Mouse (Mus musculus) hindbrain, embryonic 15.5 days (tissue): ENCODE measurements around the gene Tnf. TPM values are rescaled to one million over a fixed set of nuclear protein-coding genes. Genes with fewer than 3 reads are reported as not detected.
"Not testable (repeated sequence)": the region's sequence is repeated elsewhere in the genome, so short reads cannot be mapped to it uniquely, and the experiment has no call there.

ENCODE experiments used
- ATAC-seq: fragments of 200-750 bp; cut with Nextera tagmentation; 2 replicates; pipeline ENCODE4 v1.8.0; 2017; ENCODE audit warnings: low read depth, moderate number of reproducible peaks, moderate TSS enrichment; ENCODE audit not compliant: low FRiP score
- H3K27ac ChIP-seq: fragments of 300-500 bp; sonication (generic); replicated peaks from 2 replicates; pipeline ENCODE4 v1.5.1; 2015; ENCODE audit warnings: mild to moderate bottlenecking, inconsistent platforms
- H3K27me3 ChIP-seq: fragments of 300-500 bp; sonication (generic); 2 replicates; pipeline ENCODE4 v1.6.1; 2015; ENCODE audit warnings: control low read depth, inconsistent platforms
- H3K36me3 ChIP-seq: fragments of 300-500 bp; sonication (generic); 2 replicates; pipeline ENCODE4 v1.6.1; 2015; ENCODE audit warnings: control low read depth, inconsistent platforms
- H3K4me1 ChIP-seq: fragments of 300-500 bp; sonication (generic); replicated peaks from 2 replicates; pipeline ENCODE4 v1.6.1; 2015; ENCODE audit warnings: control low read depth, inconsistent platforms
- H3K4me2 ChIP-seq: fragments of 300-500 bp; sonication (generic); 2 replicates; pipeline ENCODE4 v1.6.1; 2015; ENCODE audit warnings: moderate library complexity, mild to moderate bottlenecking, inconsistent platforms
- H3K4me3 ChIP-seq: fragments of 300-500 bp; sonication (generic); 2 replicates; pipeline ENCODE4 v1.5.1; 2015; ENCODE audit warnings: mild to moderate bottlenecking, inconsistent platforms
- H3K9ac ChIP-seq: fragments of 300-500 bp; sonication (generic); 2 replicates; pipeline ENCODE4 v1.6.1; 2015; ENCODE audit warnings: inconsistent platforms
- H3K9me3 ChIP-seq: fragments of 300-500 bp; sonication (generic); 2 replicates; pipeline ENCODE4 v1.6.1; 2016; ENCODE audit warnings: control low read depth, inconsistent platforms
- WGBS: fragments of 180-500 bp; shearing (Covaris S2); methylation state at CpG from one replicate; pipeline ENCODE4 v1.1.7; 2015; 5-methylcytosine and 5-hydroxymethylcytosine counted together
- polyA plus RNA-seq: library from polyadenylated mRNA; unstranded; fragments of >200 nt; fragmentation: Nextera tagmentation; extraction: Ambion mirVana; gene quantifications from 2 replicates; pipeline ENCODE4 v1.2.1, GENCODE M21; 2015

The Tnf gene
- polyA plus RNA-seq, 1 experiment from 2014 or later: not detected

DNA sequence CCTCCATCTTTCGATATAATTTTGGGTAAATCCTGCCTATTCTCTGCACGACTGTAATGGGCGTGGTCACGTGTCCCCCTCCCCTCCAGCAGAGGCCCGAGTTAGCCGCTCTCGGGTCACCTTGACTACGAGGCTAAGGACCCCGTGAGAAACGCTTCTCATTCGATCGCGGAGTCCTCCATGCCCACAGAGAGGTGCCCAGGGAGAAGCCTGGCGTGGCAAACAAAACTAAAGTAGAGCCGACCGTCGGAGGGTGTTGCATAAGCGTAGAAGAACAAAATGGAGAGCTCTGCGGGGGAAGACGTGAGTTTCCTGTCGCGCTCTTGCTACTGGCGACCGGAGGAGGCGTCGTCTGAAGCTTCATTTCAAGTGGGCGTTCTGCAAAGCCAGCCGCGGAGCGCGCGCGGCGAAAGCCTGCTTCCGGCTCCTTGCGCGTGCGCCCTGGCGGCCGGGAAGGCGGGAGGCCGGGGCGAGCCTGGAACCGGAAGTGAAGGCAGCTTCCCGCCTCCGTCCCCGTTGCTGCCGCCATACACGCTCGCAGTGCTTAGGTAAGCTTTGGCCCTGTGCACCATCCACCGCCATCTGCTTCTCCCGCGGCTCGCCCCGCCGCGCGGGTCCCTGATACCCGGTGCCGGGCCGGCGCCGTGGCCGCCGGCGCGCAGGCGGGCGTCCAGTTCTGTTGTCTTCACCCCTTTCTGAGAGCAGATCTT lies 39.7 kb upstream of the Tnf start, which contains the start of gene Ddx39b:
Gene Ddx39b (plus strand): TSS at position 442 of the 710 bp plus-strand sequence.
- WGBS: under 1% methylated on average over 69 of the region's 69 CpGs
- peaks cover 56% of the 10 kb centered on the region for H3K4me1 ChIP-seq

DNA sequence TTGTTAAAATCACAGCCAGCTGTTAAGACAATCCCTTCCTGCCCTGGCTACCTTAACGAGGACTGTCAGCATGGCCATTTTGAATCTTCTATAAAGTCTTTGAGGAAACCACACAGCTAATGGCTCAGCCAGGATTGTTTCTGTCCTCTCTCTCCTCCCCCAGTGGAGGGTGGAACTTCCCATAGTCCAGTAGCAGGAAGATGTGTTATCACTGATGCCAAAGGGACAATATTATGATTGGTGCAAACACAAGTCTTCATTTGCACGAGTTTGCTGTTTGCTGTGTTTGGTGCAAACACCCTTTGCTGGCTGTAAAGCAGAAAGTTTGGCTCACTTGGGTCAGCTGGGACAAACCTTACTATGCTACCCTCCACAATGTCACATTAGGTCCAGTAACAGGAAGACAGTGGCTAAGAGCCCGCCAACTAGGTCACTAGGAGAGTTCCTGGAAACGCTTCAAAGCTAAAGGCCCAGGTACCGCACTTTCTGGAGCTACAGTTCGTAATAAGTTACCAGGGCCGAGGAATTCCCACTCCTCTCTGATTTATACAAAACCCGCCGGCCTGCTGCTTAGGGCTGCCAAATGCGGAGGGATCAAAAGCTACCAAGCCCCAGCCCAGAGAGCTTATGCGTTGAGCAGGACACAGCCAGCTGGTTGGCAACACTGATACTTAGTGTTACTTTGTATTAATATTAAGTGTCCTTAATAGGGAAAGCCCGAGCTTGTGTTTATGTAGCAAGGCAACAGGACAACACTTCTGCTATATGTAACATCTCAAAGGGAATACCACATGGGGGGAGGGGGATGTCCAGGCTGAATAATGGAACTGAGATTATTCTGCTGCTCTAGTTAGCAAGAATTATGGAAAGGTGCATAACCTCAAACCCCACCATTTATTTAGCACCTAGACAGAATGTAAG lies 38.8 kb upstream of the Tnf start:
- Histone ChIP-seq H3K4me3 (peak overlapping the region; percentile 90), H3K4me1 (peaks cover 49% of the 10 kb centered on the region), H3K27me3 (no peaks in the 10 kb centered on the region), H3K36me3 (peaks cover 17% of the 10 kb centered on the region), H3K9ac (peak overlapping the region; percentile 52), H3K27ac (peak overlapping the region; percentile 99), H3K9me3 (no peaks in the 10 kb centered on the region), H3K4me2 (peak overlapping the region; percentile 66)
- ATAC-seq: peak; percentile 4
- WGBS: 35% methylated on average over 12 of the region's 12 CpGs

More for the DNA sequence above, 39.7 kb upstream of the Tnf start, which contains the start of gene Ddx39b:
- H3K9ac ChIP-seq: peak within 1 kb of the TSS; percentile 97
- peak within 1 kb of the TSS; percentile 90 for H3K4me3 ChIP-seq
- no peaks in the 10 kb centered on the region for H3K9me3 ChIP-seq
- H3K36me3 ChIP-seq: peaks cover 25% of the 10 kb centered on the region
- peak within 1 kb of the TSS; percentile 99 for H3K27ac ChIP-seq
- peak within 1 kb of the TSS; percentile 66 for H3K4me2 ChIP-seq
- peak; percentile 91 for ATAC-seq
- no peaks in the 10 kb centered on the region for H3K27me3 ChIP-seq

DNA sequence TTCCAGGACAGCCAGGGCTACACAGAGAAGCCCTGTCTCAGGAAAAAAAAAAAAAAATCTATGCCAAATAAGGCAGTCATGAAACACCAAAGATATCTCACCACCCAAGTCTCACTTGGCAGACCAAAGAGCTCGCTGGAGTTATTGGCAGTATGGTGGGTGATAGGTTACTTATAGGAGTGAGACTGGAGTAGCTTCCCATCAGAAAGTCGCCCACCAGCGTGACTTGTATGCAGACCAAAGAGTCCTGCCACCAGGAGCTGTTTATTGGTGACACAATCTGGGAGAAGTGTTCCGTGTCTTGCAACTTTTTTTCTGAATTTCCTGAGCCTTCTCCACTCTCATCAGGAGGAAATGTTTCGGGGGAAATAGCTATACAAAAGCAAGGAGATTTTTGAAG lies 37.9 kb upstream of the Tnf start:
- Histone ChIP-seq H3K27me3 (no peaks in the 10 kb centered on the region), H3K4me1 (peaks cover 45% of the 10 kb centered on the region), H3K9me3 (no peaks in the 10 kb centered on the region), H3K36me3 (peaks cover 9% of the 10 kb centered on the region), H3K4me2 (no peak overlapping the region), H3K4me3 (no peak overlapping the region), H3K27ac (no peak overlapping the region), H3K9ac (no peak overlapping the region)
- no peak for ATAC-seq
- 86% methylated on average over 5 of the region's 5 CpGs for WGBS

DNA sequence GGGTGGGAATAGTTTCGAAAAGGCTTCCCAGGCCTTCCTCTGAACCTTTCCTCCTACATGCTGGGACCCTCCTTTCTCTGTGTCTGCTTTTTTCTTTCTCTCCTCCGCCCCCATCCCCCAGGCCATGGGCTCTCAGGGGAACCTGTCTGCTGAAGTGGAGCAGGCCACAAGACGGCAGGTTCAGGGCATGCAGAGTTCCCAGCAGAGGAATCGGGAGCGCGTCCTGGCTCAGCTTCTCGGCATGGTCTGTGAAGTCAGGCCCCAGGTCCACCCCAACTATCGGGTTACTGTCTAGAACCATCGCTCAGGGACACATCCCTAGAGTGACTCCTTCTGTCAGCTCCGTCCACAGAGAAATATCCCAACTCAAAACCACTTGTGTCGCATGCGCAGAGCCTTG lies 35.7 kb upstream of the Tnf start:
- WGBS: 89% methylated on average over 12 of the region's 12 CpGs

DNA sequence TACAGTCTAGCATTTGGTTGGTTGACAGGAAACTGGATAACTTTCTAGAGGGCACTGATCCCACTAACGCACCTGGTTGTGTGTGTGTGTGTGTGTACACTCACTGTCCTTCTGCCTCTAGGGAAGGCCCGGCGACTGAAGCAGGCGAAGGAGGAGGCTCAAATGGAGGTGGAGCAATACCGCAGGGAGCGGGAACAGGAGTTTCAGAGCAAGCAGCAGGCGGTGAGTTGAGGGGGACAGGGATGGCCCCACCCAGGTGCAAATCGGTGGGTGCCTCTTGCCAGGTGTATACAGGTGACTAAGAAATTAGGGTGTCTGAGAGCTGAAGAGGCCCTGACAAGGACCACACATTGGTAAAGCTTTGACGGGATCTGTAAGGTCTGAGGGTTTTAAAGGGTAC lies 35.2 kb upstream of the Tnf start:
- H3K9me3 ChIP-seq: no peaks in the 10 kb centered on the region
- no peaks in the 10 kb centered on the region for H3K36me3 ChIP-seq
- peak overlapping the region; percentile 55 for H3K4me3 ChIP-seq
- peak overlapping the region; percentile 95 for H3K27ac ChIP-seq
- H3K27me3 ChIP-seq: no peaks in the 10 kb centered on the region
- H3K4me1 ChIP-seq: peaks cover 51% of the 10 kb centered on the region
- ATAC-seq: no peak
- WGBS: 68% methylated on average over 9 of the region's 9 CpGs
- peak overlapping the region; percentile 66 for H3K9ac ChIP-seq
- H3K4me2 ChIP-seq: peak overlapping the region; percentile 96

More for the DNA sequence above, 35.7 kb upstream of the Tnf start:
- no peak overlapping the region for H3K27ac ChIP-seq
- peak overlapping the region; percentile 96 for H3K4me2 ChIP-seq
- ATAC-seq: no peak
- H3K27me3 ChIP-seq: no peaks in the 10 kb centered on the region
- peak overlapping the region; percentile 55 for H3K4me3 ChIP-seq
- peaks cover 46% of the 10 kb centered on the region for H3K4me1 ChIP-seq
- no peaks in the 10 kb centered on the region for H3K36me3 ChIP-seq
- H3K9ac ChIP-seq: peak overlapping the region; percentile 66; the same call in 1 of the 2 replicates
- no peaks in the 10 kb centered on the region for H3K9me3 ChIP-seq

DNA sequence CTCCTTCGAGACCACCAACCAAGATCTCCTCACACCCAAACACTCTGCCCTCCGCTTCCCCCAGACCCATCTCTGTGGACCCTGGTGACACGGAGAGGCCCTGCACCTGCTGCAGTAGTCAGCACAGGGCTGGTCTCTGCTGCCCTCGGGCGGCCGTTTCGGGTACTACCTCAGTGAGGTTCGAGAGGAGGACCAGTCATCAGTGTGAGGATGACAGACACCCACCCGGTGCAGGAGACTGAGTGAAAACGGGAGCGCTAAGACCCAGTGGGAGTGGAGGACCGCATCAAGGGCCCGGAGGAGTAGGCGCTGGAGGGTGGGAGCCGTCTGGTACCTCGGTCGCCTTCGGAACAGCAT lies 34.6 kb upstream of the Tnf start:
- H3K4me3 ChIP-seq: peak overlapping the region; percentile 55
- H3K9ac ChIP-seq: peak overlapping the region; percentile 66
- WGBS: under 1% methylated on average over 18 of the region's 18 CpGs
- no peaks in the 10 kb centered on the region for H3K27me3 ChIP-seq
- no peaks in the 10 kb centered on the region for H3K9me3 ChIP-seq
- no peaks in the 10 kb centered on the region for H3K36me3 ChIP-seq
- peak overlapping the region; percentile 96 for H3K4me2 ChIP-seq
- peaks cover 57% of the 10 kb centered on the region for H3K4me1 ChIP-seq
- peak overlapping the region; percentile 95 for H3K27ac ChIP-seq
- peak; percentile 86 for ATAC-seq

DNA sequence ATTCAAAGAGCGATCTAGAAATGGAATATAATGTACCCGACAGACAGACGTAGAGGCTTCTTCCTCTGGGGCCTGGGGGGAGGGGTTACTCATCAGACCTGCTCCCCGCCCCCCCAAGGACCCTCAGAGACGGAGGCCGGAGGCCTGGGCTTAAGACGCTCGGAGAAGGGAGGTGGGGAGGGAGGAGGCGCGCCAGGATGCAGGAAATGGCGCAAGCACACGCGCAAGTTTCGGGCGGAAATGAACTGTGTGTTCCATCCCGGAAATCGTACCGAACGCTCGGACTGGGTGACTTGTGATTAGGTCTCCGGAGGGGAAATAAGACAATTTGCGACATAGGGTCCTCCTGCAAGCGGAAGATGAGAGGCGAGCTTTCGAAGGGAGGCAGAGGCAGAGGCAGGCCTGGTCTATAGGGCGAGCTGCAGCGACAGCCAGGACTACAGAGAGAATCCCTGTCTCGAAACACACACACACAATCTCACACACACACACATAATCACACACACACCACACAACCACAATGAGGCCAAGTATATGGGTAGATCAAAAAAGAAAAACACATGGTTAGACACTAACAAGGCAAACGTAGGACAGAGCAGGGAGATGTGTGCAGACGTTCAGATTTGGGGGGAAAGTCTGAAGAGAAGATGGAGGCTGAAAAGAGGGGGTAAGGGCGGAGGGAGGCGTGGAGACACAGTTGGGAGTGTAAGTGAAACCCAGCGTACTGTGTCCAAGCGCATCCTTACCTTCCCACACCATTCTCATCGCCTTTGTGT lies 34.0 kb upstream of the Tnf start, which contains the start of gene Nfkbil1:
Gene Nfkbil1 (minus strand): TSS at position 179 of the 776 bp plus-strand sequence.
- Histone ChIP-seq H3K4me2 (peak within 1 kb of the TSS; percentile 96), H3K9me3 (no peaks in the 10 kb centered on the region), H3K36me3 (no peaks in the 10 kb centered on the region), H3K4me3 (peak within 1 kb of the TSS; percentile 55), H3K4me1 (peaks cover 57% of the 10 kb centered on the region), H3K27me3 (no peaks in the 10 kb centered on the region), H3K27ac (peak within 1 kb of the TSS; percentile 95), H3K9ac (peak within 1 kb of the TSS; percentile 66)
- WGBS: under 1% methylated on average over 35 of the region's 35 CpGs
- peak; percentile 79 for ATAC-seq

DNA sequence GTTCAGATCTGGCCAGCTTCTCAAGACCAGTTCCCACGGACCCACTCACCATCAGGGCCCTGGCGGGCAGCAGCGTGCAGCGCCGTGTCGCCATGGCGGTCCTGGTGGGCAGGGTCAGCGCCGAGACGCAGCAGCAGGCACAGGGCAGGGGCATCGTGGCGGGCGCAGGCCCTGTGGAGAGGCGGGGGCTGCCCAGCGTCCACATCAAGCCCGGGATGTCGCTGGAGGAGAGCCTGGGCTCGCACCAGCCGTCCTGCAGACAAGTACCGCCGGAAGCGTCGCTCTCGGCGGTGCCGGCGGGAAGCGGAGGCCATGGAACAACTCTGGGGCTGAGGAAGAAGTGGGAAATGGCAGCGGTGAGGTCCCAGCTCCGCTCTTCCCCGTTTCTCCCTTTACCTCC lies 33.1 kb upstream of the Tnf start:
- no peaks in the 10 kb centered on the region for H3K9me3 ChIP-seq
- H3K27me3 ChIP-seq: no peaks in the 10 kb centered on the region
- peak overlapping the region; percentile 95 for H3K27ac ChIP-seq
- peak overlapping the region; percentile 66 for H3K9ac ChIP-seq
- H3K4me2 ChIP-seq: peak overlapping the region; percentile 96
- WGBS: 7% methylated on average over 30 of the region's 31 CpGs
- H3K4me3 ChIP-seq: peak overlapping the region; percentile 55
- peaks cover 4% of the 10 kb centered on the region; the same call in 1 of the 2 replicates for H3K36me3 ChIP-seq
- no peak for ATAC-seq
- H3K4me1 ChIP-seq: peaks cover 48% of the 10 kb centered on the region

DNA sequence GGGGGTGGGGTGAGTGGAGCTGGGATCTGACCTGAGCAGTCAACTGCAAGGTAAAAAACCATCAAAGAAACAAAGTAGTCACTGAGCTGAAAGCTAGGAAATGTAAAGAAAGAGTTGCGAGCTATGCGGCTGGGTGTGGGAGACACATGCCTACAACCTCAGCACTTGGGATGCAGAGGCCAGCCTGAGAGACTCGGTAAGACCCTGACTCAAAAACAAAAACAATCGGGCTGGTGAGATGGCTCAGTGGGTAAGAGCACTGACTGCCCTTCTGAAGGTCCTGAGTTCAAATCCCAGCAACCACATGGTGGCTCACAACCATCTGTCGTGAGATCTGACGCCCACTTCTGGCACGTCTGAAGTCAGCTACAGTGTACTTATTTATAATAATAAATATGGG lies 32.3 kb upstream of the Tnf start:
- not testable (repeated sequence) for H3K9ac ChIP-seq, H3K9me3 ChIP-seq, H3K27ac ChIP-seq, ATAC-seq, H3K27me3 ChIP-seq
- Histone ChIP-seq H3K36me3 (peaks cover 12% of the 10 kb centered on the region), H3K4me1 (peaks cover 48% of the 10 kb centered on the region), H3K4me3 (peak overlapping the region; percentile 55; the same call in 1 of the 2 replicates), H3K4me2 (peak overlapping the region; percentile 96)
- 85% methylated on average over 7 of the region's 7 CpGs for WGBS

DNA sequence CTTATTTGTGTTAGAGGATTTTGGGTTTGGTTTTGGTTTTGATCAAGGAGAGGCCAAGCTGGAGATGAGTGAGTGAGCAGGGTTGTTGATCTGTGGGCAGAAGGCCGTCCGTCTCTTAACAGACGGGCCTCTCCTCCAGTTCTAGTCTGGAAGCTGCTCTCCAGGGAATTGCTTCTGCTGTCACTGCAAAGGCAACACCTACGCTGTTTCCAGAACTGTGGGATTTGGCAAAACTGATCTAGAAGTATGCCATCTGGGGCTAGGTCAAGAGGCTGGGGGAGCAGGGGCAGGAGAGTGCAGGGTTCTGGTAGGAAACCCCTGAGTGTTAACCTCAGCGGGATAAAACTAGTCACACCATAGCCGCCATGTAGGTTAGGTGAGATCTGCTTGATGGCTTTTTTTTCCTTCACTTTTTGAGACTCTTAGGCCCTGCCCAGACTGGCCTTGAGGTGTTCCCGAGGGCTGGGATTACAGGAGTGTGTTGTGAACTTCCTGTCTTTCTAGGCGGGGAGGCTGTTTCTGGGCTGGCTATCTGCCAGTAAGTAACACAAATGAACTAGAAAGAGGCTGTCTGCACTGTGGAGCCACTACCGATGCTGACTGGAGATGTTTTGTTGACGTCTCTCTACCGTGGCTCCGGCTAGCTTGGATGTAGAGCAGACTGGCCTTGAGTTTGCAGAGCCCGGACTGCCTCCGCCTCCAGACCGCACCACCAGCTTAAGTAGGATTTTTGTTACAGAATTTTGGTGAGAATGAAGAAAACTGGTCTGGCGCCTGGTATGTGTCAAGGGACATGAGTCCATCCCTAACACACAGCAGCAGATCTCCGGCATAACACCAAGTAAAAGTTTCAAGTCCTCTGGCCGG lies 31.5 kb upstream of the Tnf start, which contains the start of gene Atp6v1g2:
Gene Atp6v1g2 (plus strand): TSS at position 547 of the 867 bp plus-strand sequence.
- no peak for ATAC-seq
- Histone ChIP-seq H3K9ac (no peak within 1 kb of the TSS), H3K4me3 (peak within 1 kb of the TSS; percentile 55)

More for the DNA sequence above, 31.5 kb upstream of the Tnf start, which contains the start of gene Atp6v1g2:
- H3K4me1 ChIP-seq: peaks cover 48% of the 10 kb centered on the region
- peaks cover 18% of the 10 kb centered on the region for H3K36me3 ChIP-seq
- H3K9me3 ChIP-seq: no peaks in the 10 kb centered on the region
- H3K27me3 ChIP-seq: no peaks in the 10 kb centered on the region
- 76% methylated on average over 18 of the region's 18 CpGs for WGBS
- peak within 1 kb of the TSS; percentile 96 for H3K4me2 ChIP-seq
- no peak within 1 kb of the TSS; the same call in 1 of the 2 replicates for H3K27ac ChIP-seq
